Mouse (Mus musculus): ENCODE results near the gene Tdgf1.

DNA sequence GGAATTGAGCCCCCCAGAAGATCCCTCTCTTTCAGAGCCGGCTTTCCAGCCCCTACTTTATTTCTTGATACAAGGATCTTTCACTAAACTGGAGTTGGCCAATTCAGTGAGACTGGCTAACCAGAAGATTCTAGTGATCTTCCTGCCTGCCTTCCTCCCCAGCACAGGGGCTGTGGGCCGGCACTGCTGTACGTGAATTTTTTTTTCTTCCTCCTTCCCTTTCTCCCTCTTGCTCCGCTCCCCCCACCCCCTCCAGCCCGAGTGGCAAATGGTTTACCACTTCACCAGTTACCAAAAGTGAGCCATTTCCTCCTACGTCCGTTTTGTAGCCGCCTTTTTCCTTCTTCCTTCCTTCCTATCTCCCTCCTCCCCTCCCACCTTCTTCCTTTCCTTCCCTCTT lies 30.5 kb downstream of the Tdgf1 start:
- TF ChIP-seq CTCF (IDR thresholded peaks at IDR 0.05; ENCODE audit: low read depth) (no peak), EP300 (IDR thresholded peaks at IDR 0.05; ENCODE audit: low read depth) (no peak)

All from liver, postnatal 0 days (tissue).